Mouse (Mus musculus) testis, adult 2 months (tissue): ENCODE results near the gene Il4i1. TPM values are rescaled to one million over a fixed set of nuclear protein-coding genes. Genes with fewer than 3 reads are reported as not detected.

Experiments
- H3K27ac ChIP-seq: fragments of 200-500 bp; 2 replicates; pipeline ENCODE4 v1.5.1; 2012; ENCODE audit warnings: low read depth, low read length; ENCODE audit not compliant: control insufficient read depth, insufficient read depth
- H3K27me3 ChIP-seq: fragments of 200-500 bp; 2 replicates; pipeline ENCODE4 v1.6.1; 2012; ENCODE audit warnings: mild to moderate bottlenecking, low read length, moderate library complexity; ENCODE audit not compliant: control insufficient read depth, insufficient read depth
- H3K36me3 ChIP-seq: fragments of 200-500 bp; 2 replicates; pipeline ENCODE4 v1.6.1; 2012; ENCODE audit warnings: mild to moderate bottlenecking, low read length; ENCODE audit not compliant: control insufficient read depth, insufficient read depth
- H3K4me1 ChIP-seq: fragments of 200-500 bp; 2 replicates; pipeline ENCODE4 v1.6.1; 2012; ENCODE audit warnings: low read length; ENCODE audit not compliant: control insufficient read depth, insufficient read depth
- H3K4me3 ChIP-seq: fragments of 200-500 bp; 2 replicates; pipeline ENCODE4 v1.5.1; 2012; ENCODE audit warnings: low read depth, mild to moderate bottlenecking, low read length, moderate library complexity, mixed read lengths; ENCODE audit not compliant: control insufficient read depth
- CTCF ChIP-seq: fragments of 200-500 bp; IDR thresholded peaks from 2 replicates; pipeline ENCODE4 v1.5.1; 2012; ENCODE audit warnings: low read depth, mild to moderate bottlenecking, inconsistent platforms, low read length, moderate library complexity; ENCODE audit not compliant: control insufficient read depth, insufficient read depth, insufficient replicate concordance
- POLR2A ChIP-seq: fragments of 200-500 bp; IDR thresholded peaks from 2 replicates; pipeline ENCODE4 v1.6.1; 2012; ENCODE audit warnings: low read depth, mild to moderate bottlenecking, inconsistent platforms, low read length, moderate library complexity; ENCODE audit not compliant: control insufficient read depth
- polyA plus RNA-seq: library from polyadenylated mRNA; depleted of rRNA; stranded (reverse); fragments of >200 nt; gene quantifications from 2 replicates; pipeline ENCODE4 v1.2.3, GENCODE M21; 2012

Il4i1 gene
- polyA plus RNA-seq, 1 experiment, result 97.2 TPM

- Histone ChIP-seq H3K27ac (no peak overlapping the region), H3K4me3 (no peak overlapping the region), H3K27me3 (no peaks in the 10 kb centered on the region), H3K4me1 (peaks cover 2% of the 10 kb centered on the region), H3K36me3 (peaks cover 2% of the 10 kb centered on the region; the same call in 1 of the 2 replicates)
- TF ChIP-seq CTCF (no peak), POLR2A (no peak)
Observed at GRCm38 (mm10) chr7:44832763-44833162, 16.6 kb downstream of the Il4i1 start.

DNA sequence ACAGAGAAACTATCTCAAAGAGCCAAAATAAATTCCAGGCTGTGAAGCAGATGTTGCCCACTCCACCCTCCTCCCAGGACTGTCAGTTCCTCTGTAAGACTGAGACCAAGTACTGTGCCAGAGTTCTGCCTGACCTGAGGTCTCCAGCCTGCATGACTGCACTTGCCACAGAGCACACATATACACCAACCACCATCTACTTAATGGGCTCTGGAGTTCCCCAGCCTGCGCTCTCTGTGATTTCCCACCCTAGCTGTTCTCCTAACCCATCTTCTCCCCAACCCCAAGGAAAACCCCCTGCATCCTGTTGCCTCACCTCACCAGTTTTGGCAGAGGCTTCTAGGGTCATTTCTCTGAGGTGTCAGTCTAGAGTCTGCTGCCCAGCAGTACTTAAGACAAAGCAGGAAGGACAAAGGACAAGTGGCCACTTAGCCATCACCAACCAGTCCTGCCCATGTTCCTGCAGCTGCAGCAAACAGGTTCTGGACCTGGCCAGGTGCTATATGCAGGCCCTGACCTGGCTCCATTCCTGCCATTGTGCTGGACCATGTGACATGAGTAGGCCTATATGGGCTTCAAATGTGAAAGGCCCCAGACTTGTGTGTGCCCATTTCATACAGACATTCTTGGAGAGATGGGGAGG is 19.3 kb downstream of the Il4i1 start:
- Histone ChIP-seq H3K27ac (no peak overlapping the region), H3K27me3 (no peaks in the 10 kb centered on the region), H3K36me3 (no peaks in the 10 kb centered on the region), H3K4me1 (peaks cover 13% of the 10 kb centered on the region), H3K4me3 (no peak overlapping the region)
- no peak for TF ChIP-seq POLR2A
- no peak for TF ChIP-seq CTCF

- no peaks in the 10 kb centered on the region for H3K36me3 ChIP-seq
- H3K27ac ChIP-seq, result no peak overlapping the region
- H3K4me3 ChIP-seq, result no peak overlapping the region
- TF ChIP-seq CTCF (no peak), POLR2A (no peak)
- H3K4me1 ChIP-seq, result peaks cover 14% of the 10 kb centered on the region
- H3K27me3 ChIP-seq, result no peaks in the 10 kb centered on the region
Observed at GRCm38 (mm10) chr7:44836016-44836404, 19.8 kb downstream of the Il4i1 start.

- Histone ChIP-seq H3K27me3 (no peaks in the 10 kb centered on the region), H3K4me3 (no peak overlapping the region), H3K36me3 (no peaks in the 10 kb centered on the region), H3K27ac (no peak overlapping the region), H3K4me1 (peaks cover 14% of the 10 kb centered on the region)
- TF ChIP-seq POLR2A (no peak), CTCF (no peak)
Observed at GRCm38 (mm10) chr7:44836423-44837053, 20.4 kb downstream of the Il4i1 start.

DNA sequence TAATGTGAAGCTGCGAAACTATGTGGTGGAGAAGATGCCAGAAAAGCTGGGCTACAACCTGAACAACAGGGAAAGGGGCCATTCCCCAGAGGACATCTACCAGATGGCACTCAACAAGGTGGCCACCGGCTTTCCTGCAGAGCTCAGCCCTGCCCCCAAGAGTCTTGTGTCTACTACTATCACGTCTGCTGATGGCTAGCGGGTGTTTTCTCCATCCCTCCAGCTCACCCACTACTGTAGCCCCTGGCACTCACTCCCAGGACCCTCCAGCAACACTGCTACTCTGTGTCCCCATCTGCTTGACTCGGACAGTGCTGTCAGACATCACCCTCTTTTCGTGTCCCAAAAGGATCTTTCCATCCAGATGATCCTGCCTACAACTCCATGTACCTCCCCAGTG is 21.9 kb downstream of the Il4i1 start:
- no peak overlapping the region for H3K27ac ChIP-seq
- no peak overlapping the region for H3K4me3 ChIP-seq
- TF ChIP-seq POLR2A (no peak), CTCF (no peak)
- H3K27me3 ChIP-seq, result no peaks in the 10 kb centered on the region
- no peaks in the 10 kb centered on the region for H3K36me3 ChIP-seq
- peaks cover 14% of the 10 kb centered on the region for H3K4me1 ChIP-seq

DNA sequence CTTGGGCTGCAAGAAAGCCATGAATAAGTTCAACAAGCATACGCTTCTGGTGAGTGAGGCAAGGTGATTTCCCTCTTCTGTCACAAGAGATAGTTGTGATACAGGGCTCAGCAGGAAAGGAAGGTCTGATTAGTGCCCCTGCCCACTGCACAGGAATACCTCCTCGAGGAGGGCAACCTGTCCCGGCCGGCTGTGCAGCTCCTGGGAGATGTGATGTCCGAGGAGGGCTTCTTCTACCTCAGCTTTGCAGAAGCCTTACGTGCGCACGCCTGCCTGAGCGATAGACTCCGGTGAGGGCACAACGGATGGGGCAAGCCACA is 22.9 kb downstream of the Il4i1 start:
- peaks cover 14% of the 10 kb centered on the region for H3K4me1 ChIP-seq
- no peaks in the 10 kb centered on the region for H3K27me3 ChIP-seq
- no peak for TF ChIP-seq POLR2A
- TF ChIP-seq CTCF, result no peak
- peak overlapping the region; percentile 74 for H3K4me3 ChIP-seq
- H3K36me3 ChIP-seq, result no peaks in the 10 kb centered on the region
- H3K27ac ChIP-seq, result no peak overlapping the region

- H3K27ac ChIP-seq, result no peak overlapping the region
- no peaks in the 10 kb centered on the region for H3K36me3 ChIP-seq
- no peaks in the 10 kb centered on the region for H3K27me3 ChIP-seq
- peak overlapping the region; percentile 74 for H3K4me3 ChIP-seq
- peaks cover 14% of the 10 kb centered on the region for H3K4me1 ChIP-seq
- TF ChIP-seq POLR2A (peak; percentile 23; the same call in 1 of the 2 replicates), CTCF (no peak; the same call in 1 of the 2 replicates)
Observed at GRCm38 (mm10) chr7:44839491-44840191, 23.5 kb downstream of the Il4i1 start.
